In genomic region chr10:60653675-60654074, GRCm38 (mm10) we compare ENCODE assay signal across 28 mouse cellular contexts.
"Had no signal": no experiment of that assay in that cellular context is flagged by ENCODE, and none has a peak within 500 bp of the region (broad histone marks: within the 10 kb centered on the region; RNA-seq: fewer than 3 reads in every experiment).

No protein-coding gene starts in this region.

- DNase-seq: gastrocnemius, adult 2 months; gastrocnemius, postnatal 10 days; gastrocnemius, postnatal 25 days; heart, adult 11 months; heart, adult 2 months; heart, postnatal 14 days; heart, postnatal 36 days; kidney, adult 11 months; kidney, adult 2 months; kidney, adult 9 months; kidney, postnatal 14 days; kidney, postnatal 36 days; layer of hippocampus, adult 9-11 months; layer of hippocampus, postnatal 36 days; liver; liver, embryonic 13.5 days had no signal

- H3K27ac ChIP-seq: gastrocnemius, adult 2 months; heart, adult 2 months; heart, embryonic 13.5 days; heart, embryonic 15.5 days; hindbrain, embryonic 13.5 days; hindbrain, embryonic 15.5 days; hindbrain, postnatal 0 days; kidney, embryonic 15.5 days; kidney, postnatal 0 days; limb, embryonic 10.5 days; limb, embryonic 12.5 days; liver, embryonic 13.5 days had no signal

- H3K36me3 ChIP-seq: heart, embryonic 13.5 days; heart, embryonic 15.5 days; hindbrain, embryonic 13.5 days; hindbrain, embryonic 15.5 days; kidney, embryonic 15.5 days; limb, embryonic 10.5 days; limb, embryonic 12.5 days; liver, embryonic 13.5 days had no signal

- H3K4me2 ChIP-seq: heart, embryonic 11.5 days; heart, embryonic 13.5 days; heart, embryonic 15.5 days; hindbrain, embryonic 13.5 days; hindbrain, embryonic 15.5 days; kidney, embryonic 15.5 days; limb, embryonic 12.5 days; liver, embryonic 11.5 days; liver, embryonic 13.5 days had no signal

- H3K4me1 ChIP-seq: hindbrain, embryonic 15.5 days; kidney, embryonic 15.5 days; liver, embryonic 13.5 days had no signal

- ATAC-seq: hindbrain, postnatal 0 days; intestine, embryonic 16.5 days had no signal

- H3K4me3 ChIP-seq: gastrocnemius, adult 2 months; heart, adult 2 months; heart, embryonic 13.5 days; heart, embryonic 15.5 days; hindbrain, embryonic 13.5 days; hindbrain, embryonic 15.5 days; kidney, embryonic 15.5 days; limb, embryonic 10.5 days; limb, embryonic 12.5 days; liver, embryonic 13.5 days had no signal

- H3K27me3 ChIP-seq: heart, embryonic 15.5 days; hindbrain, embryonic 15.5 days; kidney, embryonic 15.5 days; liver, embryonic 13.5 days had no signal

- H3K9me3 ChIP-seq: heart, embryonic 13.5 days; heart, embryonic 15.5 days; hindbrain, embryonic 13.5 days; hindbrain, embryonic 15.5 days; kidney, embryonic 15.5 days; limb, embryonic 10.5 days; limb, embryonic 12.5 days; liver, embryonic 13.5 days had no signal

- H3K9ac ChIP-seq: heart, embryonic 13.5 days; heart, embryonic 15.5 days; hindbrain, embryonic 13.5 days; hindbrain, embryonic 15.5 days; kidney, embryonic 15.5 days; limb, embryonic 12.5 days; liver, embryonic 13.5 days had no signal
